Mouse (Mus musculus): ENCODE results near the gene Trpv4. TPM values are rescaled to one million over a fixed set of nuclear protein-coding genes. Genes with fewer than 3 reads are reported as not detected.

Trpv4 gene
- polyA plus RNA-seq, 1 experiment: 6.5 TPM

- H3K27me3 ChIP-seq (ENCODE audit: control insufficient read depth, insufficient read depth, low read length): no peaks in the 10 kb centered on the region
- peak; percentile 73 for DNase-seq
- no peak for TF ChIP-seq CTCF (IDR thresholded peaks at IDR 0.05; ENCODE audit: borderline replicate concordance, control insufficient read depth, extremely low read depth, insufficient read depth, low read length, poor library complexity)
- TF ChIP-seq POLR2A (IDR thresholded peaks at IDR 0.05; ENCODE audit: control insufficient read depth, extremely low read depth, insufficient read depth, low read length, poor library complexity): no peak
- WGBS: 3% methylated on average over 8 of the region's 8 CpGs
- H3K36me3 ChIP-seq (ENCODE audit: control insufficient read depth, insufficient read depth, low read length): no peaks in the 10 kb centered on the region
- H3K4me3 ChIP-seq (ENCODE audit: control insufficient read depth, insufficient read depth, low read length): peak overlapping the region; percentile 35
- H3K4me1 ChIP-seq (replicated peaks; ENCODE audit: control insufficient read depth, insufficient read depth, low read length): peaks cover 64% of the 10 kb centered on the region
- H3K27ac ChIP-seq (ENCODE audit: control insufficient read depth, insufficient read depth, low read length): peak overlapping the region; percentile 98
Measured at GRCm38 (mm10) chr5:114597222-114597621, 61.0 kb downstream of the Trpv4 start.

- TF ChIP-seq CTCF (IDR thresholded peaks at IDR 0.05; ENCODE audit: borderline replicate concordance, control insufficient read depth, extremely low read depth, insufficient read depth, low read length, poor library complexity) (no peak), POLR2A (IDR thresholded peaks at IDR 0.05; ENCODE audit: control insufficient read depth, extremely low read depth, insufficient read depth, low read length, poor library complexity) (peak; percentile 52; the same call in 1 of the 2 replicates)
- WGBS: 8% methylated on average over 10 of the region's 10 CpGs
- no peaks in the 10 kb centered on the region for H3K27me3 ChIP-seq (ENCODE audit: control insufficient read depth, insufficient read depth, low read length)
- H3K27ac ChIP-seq (ENCODE audit: control insufficient read depth, insufficient read depth, low read length): peak overlapping the region; percentile 98
- no peaks in the 10 kb centered on the region for H3K36me3 ChIP-seq (ENCODE audit: control insufficient read depth, insufficient read depth, low read length)
- H3K4me3 ChIP-seq (ENCODE audit: control insufficient read depth, insufficient read depth, low read length): peak overlapping the region; percentile 35
- peak; percentile 66 for DNase-seq
- peaks cover 67% of the 10 kb centered on the region for H3K4me1 ChIP-seq (replicated peaks; ENCODE audit: control insufficient read depth, insufficient read depth, low read length)
Measured at GRCm38 (mm10) chr5:114596604-114597003, 61.6 kb downstream of the Trpv4 start.

GRCm38 (mm10) chr5:114594741-114595241 is 63.4 kb downstream of the Trpv4 start:
- 3% methylated on average over 15 of the region's 15 CpGs for WGBS
- H3K36me3 ChIP-seq (ENCODE audit: control insufficient read depth, insufficient read depth, low read length): no peaks in the 10 kb centered on the region
- peak overlapping the region; percentile 21 for H3K4me3 ChIP-seq (ENCODE audit: control insufficient read depth, insufficient read depth, low read length)
- H3K27ac ChIP-seq (ENCODE audit: control insufficient read depth, insufficient read depth, low read length): peak overlapping the region; percentile 98
- H3K27me3 ChIP-seq (ENCODE audit: control insufficient read depth, insufficient read depth, low read length): no peaks in the 10 kb centered on the region
- peaks cover 73% of the 10 kb centered on the region for H3K4me1 ChIP-seq (replicated peaks; ENCODE audit: control insufficient read depth, insufficient read depth, low read length)
- peak; percentile 61 for DNase-seq
- no peak; the same call in 1 of the 2 replicates for TF ChIP-seq CTCF (IDR thresholded peaks at IDR 0.05; ENCODE audit: borderline replicate concordance, control insufficient read depth, extremely low read depth, insufficient read depth, low read length, poor library complexity)
- no peak for TF ChIP-seq POLR2A (IDR thresholded peaks at IDR 0.05; ENCODE audit: control insufficient read depth, extremely low read depth, insufficient read depth, low read length, poor library complexity)

- H3K36me3 ChIP-seq (ENCODE audit: control insufficient read depth, insufficient read depth, low read length): no peaks in the 10 kb centered on the region
- peaks cover 69% of the 10 kb centered on the region for H3K4me1 ChIP-seq (replicated peaks; ENCODE audit: control insufficient read depth, insufficient read depth, low read length)
- WGBS: 77% methylated on average over 5 of the region's 5 CpGs
- no peaks in the 10 kb centered on the region for H3K27me3 ChIP-seq (ENCODE audit: control insufficient read depth, insufficient read depth, low read length)
- no peak for TF ChIP-seq CTCF (IDR thresholded peaks at IDR 0.05; ENCODE audit: borderline replicate concordance, control insufficient read depth, extremely low read depth, insufficient read depth, low read length, poor library complexity)
- TF ChIP-seq POLR2A (IDR thresholded peaks at IDR 0.05; ENCODE audit: control insufficient read depth, extremely low read depth, insufficient read depth, low read length, poor library complexity): no peak
- H3K27ac ChIP-seq (ENCODE audit: control insufficient read depth, insufficient read depth, low read length): peak overlapping the region; percentile 98
- peak; percentile 21 for DNase-seq
- no peak overlapping the region for H3K4me3 ChIP-seq (ENCODE audit: control insufficient read depth, insufficient read depth, low read length)
Measured at GRCm38 (mm10) chr5:114593949-114594348, 64.3 kb downstream of the Trpv4 start.

- H3K27me3 ChIP-seq (ENCODE audit: control insufficient read depth, insufficient read depth, low read length): no peaks in the 10 kb centered on the region
- H3K4me1 ChIP-seq (replicated peaks; ENCODE audit: control insufficient read depth, insufficient read depth, low read length): peaks cover 68% of the 10 kb centered on the region
- 29% methylated on average over 12 of the region's 12 CpGs for WGBS
- TF ChIP-seq POLR2A (IDR thresholded peaks at IDR 0.05; ENCODE audit: control insufficient read depth, extremely low read depth, insufficient read depth, low read length, poor library complexity): no peak
- no peak for TF ChIP-seq CTCF (IDR thresholded peaks at IDR 0.05; ENCODE audit: borderline replicate concordance, control insufficient read depth, extremely low read depth, insufficient read depth, low read length, poor library complexity)
- peak; percentile 39 for DNase-seq
- H3K4me3 ChIP-seq (ENCODE audit: control insufficient read depth, insufficient read depth, low read length): no peak overlapping the region
- H3K27ac ChIP-seq (ENCODE audit: control insufficient read depth, insufficient read depth, low read length): no peak overlapping the region
- H3K36me3 ChIP-seq (ENCODE audit: control insufficient read depth, insufficient read depth, low read length): no peaks in the 10 kb centered on the region
Measured at GRCm38 (mm10) chr5:114593161-114593821, 64.9 kb downstream of the Trpv4 start.

- WGBS: 61% methylated on average over 19 of the region's 19 CpGs
- DNase-seq: no peak
- Histone ChIP-seq H3K27ac (ENCODE audit: control insufficient read depth, insufficient read depth, low read length) (no peak overlapping the region), H3K4me3 (ENCODE audit: control insufficient read depth, insufficient read depth, low read length) (no peak overlapping the region), H3K27me3 (ENCODE audit: control insufficient read depth, insufficient read depth, low read length) (no peaks in the 10 kb centered on the region), H3K36me3 (ENCODE audit: control insufficient read depth, insufficient read depth, low read length) (no peaks in the 10 kb centered on the region), H3K4me1 (replicated peaks; ENCODE audit: control insufficient read depth, insufficient read depth, low read length) (peaks cover 69% of the 10 kb centered on the region)
- no peak for TF ChIP-seq POLR2A (IDR thresholded peaks at IDR 0.05; ENCODE audit: control insufficient read depth, extremely low read depth, insufficient read depth, low read length, poor library complexity)
- no peak for TF ChIP-seq CTCF (IDR thresholded peaks at IDR 0.05; ENCODE audit: borderline replicate concordance, control insufficient read depth, extremely low read depth, insufficient read depth, low read length, poor library complexity)
Measured at GRCm38 (mm10) chr5:114592463-114593160, 65.6 kb downstream of the Trpv4 start.
